Mouse (Mus musculus): ENCODE results near the gene Aif1l. TPM values are rescaled to one million over a fixed set of nuclear protein-coding genes. Genes with fewer than 3 reads are reported as not detected.

Aif1l gene
- polyA plus RNA-seq, 1 experiment from 2014 or later: 39.6 TPM

- H3K4me3 ChIP-seq: no peak overlapping the region
- no peak overlapping the region for H3K9ac ChIP-seq
- no peak overlapping the region for H3K27ac ChIP-seq
- H3K4me2 ChIP-seq (replicated peaks): no peak overlapping the region
- WGBS: 38% methylated on average over 9 of the region's 9 CpGs
- H3K4me1 ChIP-seq: no peaks in the 10 kb centered on the region
- H3K27me3 ChIP-seq (replicated peaks): 0 out of 2 replicates have a peak, but pooled peaks cover 6% of the 10 kb centered on the region
- ATAC-seq (ENCODE audit: low FRiP score, low read depth): no peak
- H3K36me3 ChIP-seq: no peaks in the 10 kb centered on the region
- H3K9me3 ChIP-seq: no peaks in the 10 kb centered on the region
Observed at GRCm38 (mm10) chr2:31924811-31925210, 25.1 kb upstream of the Aif1l start.

- no peak for ATAC-seq (ENCODE audit: low FRiP score, low read depth)
- 67% methylated on average over 4 of the region's 4 CpGs for WGBS
- H3K4me1 ChIP-seq: no peaks in the 10 kb centered on the region
- H3K9ac ChIP-seq: no peak overlapping the region
- no peak overlapping the region for H3K27ac ChIP-seq
- peaks cover 6% of the 10 kb centered on the region; the same call in 1 of the 2 replicates for H3K27me3 ChIP-seq (replicated peaks)
- no peak overlapping the region for H3K4me2 ChIP-seq (replicated peaks)
- H3K36me3 ChIP-seq: no peaks in the 10 kb centered on the region
- H3K9me3 ChIP-seq: no peaks in the 10 kb centered on the region
- H3K4me3 ChIP-seq: no peak overlapping the region
Observed at GRCm38 (mm10) chr2:31925936-31926335, 24.0 kb upstream of the Aif1l start.

GRCm38 (mm10) chr2:31929664-31930063 lies 20.3 kb upstream of the Aif1l start:
- H3K4me2 ChIP-seq (replicated peaks): no peak overlapping the region
- 0 out of 2 replicates have a peak, but pooled peaks cover 2% of the 10 kb centered on the region for H3K4me1 ChIP-seq
- H3K9ac ChIP-seq: no peak overlapping the region
- no peak overlapping the region for H3K4me3 ChIP-seq
- H3K27ac ChIP-seq: no peak overlapping the region
- H3K36me3 ChIP-seq: no peaks in the 10 kb centered on the region
- no peaks in the 10 kb centered on the region for H3K9me3 ChIP-seq
- WGBS: 81% methylated on average over 3 of the region's 3 CpGs
- H3K27me3 ChIP-seq (replicated peaks): peaks cover 6% of the 10 kb centered on the region; the same call in 1 of the 2 replicates
- no peak for ATAC-seq (ENCODE audit: low FRiP score, low read depth)

- no peak overlapping the region for H3K4me2 ChIP-seq (replicated peaks)
- no peak overlapping the region for H3K9ac ChIP-seq
- 8% methylated on average over 4 of the region's 4 CpGs for WGBS
- H3K27me3 ChIP-seq (replicated peaks): no peaks in the 10 kb centered on the region; the same call in 1 of the 2 replicates
- H3K36me3 ChIP-seq: no peaks in the 10 kb centered on the region
- H3K27ac ChIP-seq: no peak overlapping the region
- H3K9me3 ChIP-seq: no peaks in the 10 kb centered on the region
- H3K4me1 ChIP-seq: peaks cover 6% of the 10 kb centered on the region; the same call in 1 of the 2 replicates
- no peak for ATAC-seq (ENCODE audit: low FRiP score, low read depth)
- H3K4me3 ChIP-seq: no peak overlapping the region
Observed at GRCm38 (mm10) chr2:31934551-31934950, 15.4 kb upstream of the Aif1l start.

GRCm38 (mm10) chr2:31935054-31935453 lies 14.9 kb upstream of the Aif1l start:
- H3K4me3 ChIP-seq: no peak overlapping the region
- 12% methylated on average over 4 of the region's 4 CpGs for WGBS
- H3K36me3 ChIP-seq: no peaks in the 10 kb centered on the region
- no peak overlapping the region for H3K9ac ChIP-seq
- no peak overlapping the region for H3K27ac ChIP-seq
- H3K27me3 ChIP-seq (replicated peaks): no peaks in the 10 kb centered on the region; the same call in 1 of the 2 replicates
- no peak overlapping the region for H3K4me2 ChIP-seq (replicated peaks)
- H3K4me1 ChIP-seq: peaks cover 6% of the 10 kb centered on the region; the same call in 1 of the 2 replicates
- H3K9me3 ChIP-seq: no peaks in the 10 kb centered on the region
- no peak for ATAC-seq (ENCODE audit: low FRiP score, low read depth)

- no peaks in the 10 kb centered on the region for H3K9me3 ChIP-seq
- WGBS: 82% methylated on average over 1 of the region's 1 CpGs
- ATAC-seq (ENCODE audit: low FRiP score, low read depth): no peak
- H3K4me1 ChIP-seq: peaks cover 6% of the 10 kb centered on the region; the same call in 1 of the 2 replicates
- H3K27ac ChIP-seq: no peak overlapping the region
- no peak overlapping the region for H3K4me2 ChIP-seq (replicated peaks)
- no peak overlapping the region for H3K4me3 ChIP-seq
- no peaks in the 10 kb centered on the region for H3K36me3 ChIP-seq
- no peaks in the 10 kb centered on the region for H3K27me3 ChIP-seq (replicated peaks)
- no peak overlapping the region for H3K9ac ChIP-seq
Observed at GRCm38 (mm10) chr2:31938298-31938697, 11.6 kb upstream of the Aif1l start.

- ATAC-seq (ENCODE audit: low FRiP score, low read depth): no peak
- 76% methylated on average over 4 of the region's 4 CpGs for WGBS
- Histone ChIP-seq H3K4me1 (no peaks in the 10 kb centered on the region), H3K9me3 (no peaks in the 10 kb centered on the region), H3K27ac (no peak overlapping the region), H3K4me2 (replicated peaks) (no peak overlapping the region), H3K27me3 (replicated peaks) (no peaks in the 10 kb centered on the region), H3K4me3 (no peak overlapping the region), H3K36me3 (no peaks in the 10 kb centered on the region), H3K9ac (no peak overlapping the region)
Observed at GRCm38 (mm10) chr2:31943011-31943410, 6.9 kb upstream of the Aif1l start.

GRCm38 (mm10) chr2:31945580-31945979 lies 4.4 kb upstream of the Aif1l start:
- Histone ChIP-seq H3K27me3 (replicated peaks) (peaks cover 12% of the 10 kb centered on the region), H3K27ac (no peak overlapping the region), H3K9me3 (no peaks in the 10 kb centered on the region), H3K4me3 (no peak overlapping the region), H3K9ac (no peak overlapping the region), H3K4me1 (peaks cover 4% of the 10 kb centered on the region), H3K4me2 (replicated peaks) (no peak overlapping the region), H3K36me3 (no peaks in the 10 kb centered on the region)
- ATAC-seq (ENCODE audit: low FRiP score, low read depth): no peak
- 69% methylated on average over 2 of the region's 2 CpGs for WGBS

- no peak overlapping the region for H3K9ac ChIP-seq
- H3K36me3 ChIP-seq: no peaks in the 10 kb centered on the region
- 78% methylated on average over 6 of the region's 6 CpGs for WGBS
- no peak overlapping the region for H3K27ac ChIP-seq
- H3K4me3 ChIP-seq: no peak overlapping the region
- no peaks in the 10 kb centered on the region for H3K9me3 ChIP-seq
- peaks cover 24% of the 10 kb centered on the region for H3K4me1 ChIP-seq
- no peak overlapping the region for H3K4me2 ChIP-seq (replicated peaks)
- H3K27me3 ChIP-seq (replicated peaks): peaks cover 12% of the 10 kb centered on the region
- no peak for ATAC-seq (ENCODE audit: low FRiP score, low read depth)
Observed at GRCm38 (mm10) chr2:31948392-31948791, 1.5 kb upstream of the Aif1l start.

- no peak for ATAC-seq (ENCODE audit: low FRiP score, low read depth)
- H3K9ac ChIP-seq: no peak overlapping the region
- H3K4me2 ChIP-seq (replicated peaks): no peak overlapping the region
- H3K27ac ChIP-seq: no peak overlapping the region
- 0 out of 2 replicates have a peak, but pooled peaks cover 3% of the 10 kb centered on the region for H3K36me3 ChIP-seq
- WGBS: 74% methylated on average over 6 of the region's 6 CpGs
- peaks cover 12% of the 10 kb centered on the region for H3K27me3 ChIP-seq (replicated peaks)
- no peak overlapping the region for H3K4me3 ChIP-seq
- H3K9me3 ChIP-seq: no peaks in the 10 kb centered on the region
- peaks cover 24% of the 10 kb centered on the region for H3K4me1 ChIP-seq
Observed at GRCm38 (mm10) chr2:31948801-31949200, 1.1 kb upstream of the Aif1l start.

GRCm38 (mm10) chr2:31950966-31951365 lies 1.0 kb downstream of the Aif1l start:
- ATAC-seq (ENCODE audit: low FRiP score, low read depth): no peak
- H3K9me3 ChIP-seq: no peaks in the 10 kb centered on the region
- WGBS: 27% methylated on average over 9 of the region's 9 CpGs
- no peak overlapping the region for H3K27ac ChIP-seq
- H3K4me1 ChIP-seq: peaks cover 24% of the 10 kb centered on the region
- peaks cover 9% of the 10 kb centered on the region; the same call in 1 of the 2 replicates for H3K36me3 ChIP-seq
- H3K4me3 ChIP-seq: peak overlapping the region; percentile 68
- peak overlapping the region; percentile 96 for H3K4me2 ChIP-seq (replicated peaks)
- peaks cover 12% of the 10 kb centered on the region for H3K27me3 ChIP-seq (replicated peaks)
- peak overlapping the region; percentile 74 for H3K9ac ChIP-seq

GRCm38 (mm10) chr2:31952236-31952635 lies 2.3 kb downstream of the Aif1l start:
- no peak for ATAC-seq (ENCODE audit: low FRiP score, low read depth)
- peaks cover 24% of the 10 kb centered on the region for H3K4me1 ChIP-seq
- H3K9ac ChIP-seq: no peak overlapping the region
- no peak overlapping the region for H3K4me3 ChIP-seq
- H3K27ac ChIP-seq: no peak overlapping the region
- H3K4me2 ChIP-seq (replicated peaks): peak overlapping the region; percentile 96; the same call in 1 of the 2 replicates
- H3K9me3 ChIP-seq: no peaks in the 10 kb centered on the region
- H3K36me3 ChIP-seq: peaks cover 11% of the 10 kb centered on the region
- peaks cover 12% of the 10 kb centered on the region for H3K27me3 ChIP-seq (replicated peaks)
- WGBS: 89% methylated on average over 10 of the region's 10 CpGs

- H3K4me2 ChIP-seq (replicated peaks): no peak overlapping the region
- H3K27me3 ChIP-seq (replicated peaks): peaks cover 12% of the 10 kb centered on the region
- H3K27ac ChIP-seq: no peak overlapping the region
- no peak overlapping the region for H3K4me3 ChIP-seq
- no peak for ATAC-seq (ENCODE audit: low FRiP score, low read depth)
- no peaks in the 10 kb centered on the region for H3K9me3 ChIP-seq
- 97% methylated on average over 3 of the region's 3 CpGs for WGBS
- peaks cover 13% of the 10 kb centered on the region for H3K36me3 ChIP-seq
- H3K9ac ChIP-seq: no peak overlapping the region
- peaks cover 24% of the 10 kb centered on the region for H3K4me1 ChIP-seq
Observed at GRCm38 (mm10) chr2:31952725-31953124, 2.8 kb downstream of the Aif1l start.
